Mouse (Mus musculus): ENCODE data around the gene A2m.

The A2m gene

DNA sequence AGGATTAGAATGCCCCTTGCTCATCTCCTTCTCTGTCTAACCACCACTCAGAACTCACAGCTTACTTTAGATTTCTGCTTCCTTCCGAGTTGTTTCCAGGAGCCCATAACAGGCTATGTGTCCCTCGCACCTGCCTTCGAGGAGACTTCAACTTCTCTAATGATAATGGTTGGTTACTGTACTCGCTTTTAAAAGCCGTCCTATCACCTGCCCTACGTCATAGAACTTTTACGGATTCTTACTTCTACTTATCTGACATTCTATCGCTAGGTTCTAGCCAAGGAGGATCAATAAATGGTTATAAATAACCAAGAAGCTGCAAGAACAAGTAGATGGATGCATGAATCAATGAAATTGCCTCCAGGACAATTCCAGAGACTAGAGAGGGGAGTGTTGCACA, at the start of gene A2m:
Gene A2m (plus strand): TSS at position 301 of the 400 bp plus-strand sequence.
- no peak for DNase-seq

DNA sequence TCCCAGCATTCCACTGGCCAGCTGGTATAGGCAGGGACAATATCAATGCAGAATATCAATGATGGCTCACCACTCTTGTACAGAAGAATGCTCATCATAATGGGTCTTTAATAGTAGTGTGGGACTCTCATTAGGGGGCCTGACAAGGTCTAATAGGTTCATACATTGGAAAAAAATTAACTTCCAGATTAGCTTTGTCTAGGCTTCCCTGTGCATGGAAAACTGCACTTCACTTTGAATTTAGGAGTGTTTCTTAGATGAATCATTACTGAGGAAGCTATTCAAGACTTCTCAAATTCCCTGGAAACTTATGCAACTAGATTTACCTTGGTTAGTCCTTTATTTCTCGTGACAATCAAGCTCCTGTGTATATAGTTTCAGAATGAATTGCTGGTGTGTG, 45.0 kb upstream of the A2m start:
- no peak for DNase-seq

DNA sequence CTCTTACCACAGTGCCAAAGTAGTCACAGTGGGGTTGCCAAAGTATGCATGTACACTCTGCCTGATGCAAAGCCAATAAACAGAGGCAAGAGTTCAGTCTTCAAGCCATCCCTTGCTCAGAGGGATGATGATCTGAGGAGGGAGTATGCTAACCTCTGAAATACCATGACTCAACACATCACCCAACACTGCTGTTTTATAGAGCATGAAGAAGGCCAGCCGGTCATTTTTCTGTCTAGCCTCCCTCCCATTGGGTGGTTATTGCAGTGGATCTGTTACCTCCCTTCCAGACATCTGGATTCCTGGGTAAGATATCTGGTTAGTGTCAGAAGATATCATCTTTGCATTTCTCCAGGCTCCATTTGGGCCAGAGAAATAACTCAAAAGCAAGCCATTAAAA, 34.2 kb upstream of the A2m start:
- no peak for DNase-seq

DNA sequence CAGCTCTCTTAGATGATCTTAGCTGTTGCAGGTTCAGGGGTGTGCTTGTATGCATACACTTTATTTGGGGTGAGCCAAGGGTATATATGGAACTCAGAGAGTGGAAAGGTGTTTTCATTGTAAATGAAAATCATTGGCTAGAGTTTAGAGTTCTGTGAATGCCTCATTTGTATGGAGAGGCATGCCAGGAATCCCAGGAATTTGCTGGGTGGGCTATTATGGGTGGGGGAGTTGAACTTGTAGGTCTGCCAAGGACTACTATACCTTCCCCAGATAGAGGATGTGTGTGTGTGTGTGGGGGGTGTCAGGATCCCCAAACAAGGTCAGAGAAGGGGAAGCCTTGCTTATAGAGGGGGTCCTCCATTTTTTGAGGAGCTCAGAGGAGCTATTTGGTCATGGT, 27.3 kb upstream of the A2m start:
- no peak for DNase-seq

DNA sequence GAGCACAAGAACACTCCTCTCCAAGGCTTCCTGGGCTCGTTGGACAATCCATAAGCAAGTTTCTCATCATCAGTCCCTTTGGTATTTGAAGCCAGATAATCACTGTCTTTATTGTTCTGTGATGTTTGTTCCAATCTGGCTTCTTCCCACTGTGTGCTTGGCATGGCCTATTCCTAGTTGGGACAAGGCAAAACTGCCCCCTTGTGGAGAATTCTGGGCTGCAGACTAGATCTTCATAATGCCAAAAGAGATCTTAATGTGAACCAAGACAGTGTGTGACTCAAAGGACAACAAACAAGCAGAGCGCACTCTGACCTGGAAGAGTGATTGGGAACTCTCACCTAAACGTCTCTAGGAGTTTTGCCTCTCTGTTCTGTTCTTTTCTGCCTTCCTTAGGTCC, 23.4 kb upstream of the A2m start:
- DNase-seq = no peak

DNA sequence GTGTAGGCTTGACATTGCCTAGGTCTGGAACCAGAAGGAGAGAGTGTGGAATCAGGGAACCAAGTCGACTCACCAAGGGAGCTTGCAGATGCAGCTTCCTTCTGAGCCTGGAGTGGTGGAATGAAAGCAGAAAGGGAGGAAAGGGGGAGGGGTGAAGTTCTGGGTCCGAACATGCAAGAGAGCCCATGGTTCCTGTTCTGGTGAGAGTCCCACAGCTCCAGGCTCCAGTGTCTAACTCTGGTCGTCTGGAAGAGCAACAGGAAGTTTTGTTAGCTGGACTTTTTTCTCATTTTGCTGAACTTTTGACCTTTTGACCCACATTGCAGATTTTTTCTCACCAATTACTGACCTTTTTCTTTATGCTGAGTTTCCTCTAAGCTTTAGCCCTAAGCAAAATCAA, 17.7 kb upstream of the A2m start:
- no peak for DNase-seq

DNA sequence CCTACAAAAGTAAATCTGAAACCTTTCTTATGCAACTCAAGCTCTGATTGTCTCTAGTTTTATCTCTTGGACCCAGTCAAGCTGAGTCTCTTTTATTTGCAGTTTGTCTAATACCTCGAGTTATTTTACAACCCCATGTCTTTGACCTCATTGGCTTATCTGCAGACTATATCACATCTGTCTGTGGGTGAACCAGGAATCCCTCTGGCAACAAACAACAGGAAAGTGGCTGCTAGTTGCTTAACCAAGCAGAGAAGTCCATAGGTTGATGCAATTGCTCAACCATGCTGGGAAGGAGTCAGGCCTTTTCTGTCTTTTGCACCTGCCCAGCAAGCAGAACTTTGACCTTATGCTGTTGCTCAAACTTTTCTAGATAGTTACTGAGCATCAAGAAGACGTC, 12.7 kb upstream of the A2m start:
- DNase-seq = no peak

DNA sequence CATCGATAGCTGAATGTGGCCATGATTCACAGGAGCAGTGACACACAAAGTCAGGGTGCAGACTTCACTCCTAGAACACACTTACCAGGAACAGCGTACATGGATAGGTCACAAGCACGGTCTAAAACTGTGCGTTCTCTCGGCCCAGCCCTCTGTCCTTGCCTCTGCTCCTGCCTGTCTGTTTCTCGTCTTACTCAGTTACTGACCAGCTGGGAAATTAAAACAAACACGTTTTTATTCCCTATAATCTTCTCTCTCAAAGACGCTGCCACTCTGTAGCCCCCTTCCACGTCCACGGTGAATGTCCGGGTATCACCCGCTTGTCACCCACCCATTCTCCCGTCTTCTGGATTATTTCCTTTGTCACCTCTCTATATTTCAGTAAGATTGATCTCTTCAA, 656 bp upstream of the A2m start:
- no peak for DNase-seq

DNA sequence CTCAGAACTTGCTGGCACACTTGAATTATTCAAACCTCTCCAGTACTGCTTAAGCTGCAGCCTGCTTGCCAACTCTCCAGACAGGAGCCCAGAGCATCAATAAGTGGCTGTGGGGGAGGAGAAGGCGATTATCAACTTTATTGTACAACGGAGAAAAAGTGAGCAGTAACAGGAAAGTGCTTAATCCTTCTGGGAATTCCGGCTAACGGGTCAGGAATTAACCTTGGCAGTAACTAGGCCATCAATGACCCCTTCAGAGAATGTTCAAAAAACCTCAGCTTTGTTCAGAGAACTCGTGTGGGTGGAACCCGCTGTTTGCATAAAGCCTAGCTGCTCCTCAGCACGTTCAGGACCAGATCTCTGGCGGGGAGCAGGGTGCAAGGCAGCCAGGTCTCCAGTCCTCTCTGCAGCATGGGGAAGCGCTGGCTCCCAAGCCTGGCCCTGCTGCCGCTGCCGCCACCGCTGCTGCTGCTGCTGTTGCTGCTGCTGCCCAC, 749 bp downstream of the A2m start:
- no peak for DNase-seq

DNA sequence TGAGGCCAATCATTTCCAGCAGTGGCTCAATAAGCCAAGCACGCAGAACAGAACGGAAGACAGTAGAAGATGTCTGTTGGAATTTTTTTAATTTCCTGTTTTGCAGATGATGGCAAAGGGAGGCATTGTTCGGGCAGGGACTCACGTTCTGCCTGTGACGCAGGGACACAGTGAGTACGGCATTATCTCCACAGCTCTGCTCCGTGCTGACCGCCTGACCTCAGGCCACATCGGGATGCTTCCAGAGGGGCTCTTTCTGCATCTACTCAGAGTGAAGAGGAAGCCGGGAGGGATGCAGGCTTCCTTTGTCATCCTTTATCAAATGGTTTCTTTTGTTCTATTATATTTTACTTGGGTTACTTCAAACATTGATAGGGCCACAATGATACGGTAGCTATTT, 13.3 kb downstream of the A2m start:
- DNase-seq = no peak

Measured in cerebellum, adult 11 months (tissue).